Mouse (Mus musculus) embryonic facial prominence, embryonic 13.5 days (tissue): ENCODE measurements around the gene Ccdc62. TPM values are rescaled to one million over a fixed set of nuclear protein-coding genes. Genes with fewer than 3 reads are reported as not detected.

Experiments used
- ATAC-seq: fragments of 200-750 bp; cut with Nextera tagmentation; 2 replicates; pipeline ENCODE4 v1.8.0; 2017; ENCODE audit warnings: low read depth; ENCODE audit not compliant: insufficient number of reproducible peaks, insufficient read depth, low FRiP score, low TSS enrichment
- H3K27ac ChIP-seq: fragments of 300-500 bp; sonication (generic); 2 replicates; pipeline ENCODE4 v1.5.1; 2015; ENCODE audit warnings: moderate library complexity, mild to moderate bottlenecking, inconsistent platforms
- H3K27me3 ChIP-seq: fragments of 300-500 bp; sonication (generic); 2 replicates; pipeline ENCODE4 v1.6.1; 2015; ENCODE audit warnings: mild to moderate bottlenecking, inconsistent platforms
- H3K36me3 ChIP-seq: fragments of 300-500 bp; sonication (generic); 2 replicates; pipeline ENCODE4 v1.6.1; 2015; ENCODE audit warnings: mild to moderate bottlenecking, inconsistent platforms
- H3K4me1 ChIP-seq: fragments of 300-500 bp; sonication (generic); 2 replicates; pipeline ENCODE4 v1.6.1; 2015; ENCODE audit warnings: inconsistent platforms
- H3K4me2 ChIP-seq: fragments of 300-500 bp; sonication (generic); 2 replicates; pipeline ENCODE4 v1.6.1; 2015; ENCODE audit warnings: moderate library complexity, mild to moderate bottlenecking, inconsistent platforms
- H3K4me3 ChIP-seq: fragments of 300-500 bp; sonication (generic); 2 replicates; pipeline ENCODE4 v1.5.1; 2015; ENCODE audit warnings: mild to moderate bottlenecking, inconsistent platforms
- H3K9ac ChIP-seq: fragments of 300-500 bp; sonication (generic); 2 replicates; pipeline ENCODE4 v1.6.1; 2015; ENCODE audit warnings: mild to moderate bottlenecking, inconsistent platforms
- H3K9me3 ChIP-seq: fragments of 300-500 bp; sonication (generic); 2 replicates; pipeline ENCODE4 v1.6.1; 2016; ENCODE audit warnings: inconsistent platforms
- WGBS: fragments of 180-500 bp; shearing (Covaris S2); methylation state at CpG from one replicate; pipeline ENCODE4 v1.1.7; 2015; ENCODE audit warnings: mixed read lengths; 5-methylcytosine and 5-hydroxymethylcytosine counted together
- polyA plus RNA-seq: library from polyadenylated mRNA; unstranded; fragments of >200 nt; fragmentation: Nextera tagmentation; extraction: Ambion mirVana; gene quantifications from 2 replicates; pipeline ENCODE4 v1.2.1, GENCODE M21; 2015

Gene Ccdc62
- polyA plus RNA-seq, 1 experiment from 2014 or later: 8.6 TPM

- no peak overlapping the region for H3K4me3 ChIP-seq
- H3K9me3 ChIP-seq: no peaks in the 10 kb centered on the region
- WGBS: 78% methylated on average over 6 of the region's 6 CpGs
- H3K4me2 ChIP-seq: no peak overlapping the region
- H3K27ac ChIP-seq: no peak overlapping the region
- H3K9ac ChIP-seq: no peak overlapping the region
- no peaks in the 10 kb centered on the region for H3K27me3 ChIP-seq
- ATAC-seq: no peak
- H3K36me3 ChIP-seq: peaks cover 15% of the 10 kb centered on the region
- H3K4me1 ChIP-seq: peaks cover 7% of the 10 kb centered on the region; the same call in 1 of the 2 replicates
Observed at GRCm38 (mm10) chr5:123995388-123995787, 64.9 kb downstream of the Ccdc62 start.

GRCm38 (mm10) chr5:123996194-123996593 is 65.7 kb downstream of the Ccdc62 start:
- H3K4me3 ChIP-seq: no peak overlapping the region
- ATAC-seq: no peak
- WGBS: 78% methylated on average over 10 of the region's 10 CpGs
- H3K9me3 ChIP-seq: no peaks in the 10 kb centered on the region
- peaks cover 15% of the 10 kb centered on the region for H3K36me3 ChIP-seq
- no peak overlapping the region for H3K4me2 ChIP-seq
- no peaks in the 10 kb centered on the region for H3K27me3 ChIP-seq
- 0 out of 2 replicates have a peak overlapping the region, but pooled peaks have one; percentile 16 for H3K9ac ChIP-seq
- H3K27ac ChIP-seq: no peak overlapping the region
- peaks cover 7% of the 10 kb centered on the region; the same call in 1 of the 2 replicates for H3K4me1 ChIP-seq

DNA sequence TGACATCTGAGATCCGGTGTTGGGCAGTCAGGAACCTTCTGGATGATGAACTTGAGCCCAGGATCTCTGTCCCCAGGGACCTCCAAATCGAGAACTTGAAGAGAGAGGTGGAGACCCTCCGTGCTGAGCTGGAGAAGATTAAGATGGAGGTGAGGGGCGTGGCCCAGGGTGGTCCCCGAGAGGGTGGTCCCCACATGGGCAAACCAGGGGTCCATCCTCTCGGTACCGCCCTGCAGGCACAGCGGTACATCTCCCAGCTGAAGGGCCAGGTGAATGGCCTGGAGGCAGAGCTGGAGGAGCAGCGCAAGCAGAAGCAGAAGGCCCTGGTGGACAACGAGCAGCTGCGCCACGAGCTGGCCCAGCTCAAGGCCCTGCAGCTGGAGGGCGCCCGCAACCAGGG is 66.2 kb downstream of the Ccdc62 start:
- H3K4me1 ChIP-seq: peaks cover 7% of the 10 kb centered on the region; the same call in 1 of the 2 replicates
- H3K4me3 ChIP-seq: no peak overlapping the region
- H3K9me3 ChIP-seq: no peaks in the 10 kb centered on the region
- 85% methylated on average over 14 of the region's 14 CpGs for WGBS
- H3K27me3 ChIP-seq: no peaks in the 10 kb centered on the region
- no peak overlapping the region for H3K27ac ChIP-seq
- H3K4me2 ChIP-seq: no peak overlapping the region
- peaks cover 15% of the 10 kb centered on the region for H3K36me3 ChIP-seq
- ATAC-seq: no peak
- no peak overlapping the region for H3K9ac ChIP-seq

- peaks cover 15% of the 10 kb centered on the region for H3K36me3 ChIP-seq
- H3K27ac ChIP-seq: no peak overlapping the region
- H3K4me3 ChIP-seq: no peak overlapping the region
- no peak for ATAC-seq
- WGBS: 86% methylated on average over 24 of the region's 24 CpGs
- peaks cover 7% of the 10 kb centered on the region; the same call in 1 of the 2 replicates for H3K4me1 ChIP-seq
- no peaks in the 10 kb centered on the region for H3K9me3 ChIP-seq
- H3K9ac ChIP-seq: no peak overlapping the region
- no peaks in the 10 kb centered on the region for H3K27me3 ChIP-seq
- H3K4me2 ChIP-seq: no peak overlapping the region
Observed at GRCm38 (mm10) chr5:123997211-123997751, 66.8 kb downstream of the Ccdc62 start.

GRCm38 (mm10) chr5:123997811-123998210 is 67.3 kb downstream of the Ccdc62 start:
- peaks cover 3% of the 10 kb centered on the region; the same call in 1 of the 2 replicates for H3K4me1 ChIP-seq
- no peak overlapping the region for H3K27ac ChIP-seq
- H3K4me2 ChIP-seq: no peak overlapping the region
- no peaks in the 10 kb centered on the region for H3K27me3 ChIP-seq
- peaks cover 21% of the 10 kb centered on the region for H3K36me3 ChIP-seq
- ATAC-seq: no peak
- WGBS: 86% methylated on average over 16 of the region's 16 CpGs
- no peak overlapping the region for H3K4me3 ChIP-seq
- H3K9ac ChIP-seq: no peak overlapping the region
- H3K9me3 ChIP-seq: no peaks in the 10 kb centered on the region

DNA sequence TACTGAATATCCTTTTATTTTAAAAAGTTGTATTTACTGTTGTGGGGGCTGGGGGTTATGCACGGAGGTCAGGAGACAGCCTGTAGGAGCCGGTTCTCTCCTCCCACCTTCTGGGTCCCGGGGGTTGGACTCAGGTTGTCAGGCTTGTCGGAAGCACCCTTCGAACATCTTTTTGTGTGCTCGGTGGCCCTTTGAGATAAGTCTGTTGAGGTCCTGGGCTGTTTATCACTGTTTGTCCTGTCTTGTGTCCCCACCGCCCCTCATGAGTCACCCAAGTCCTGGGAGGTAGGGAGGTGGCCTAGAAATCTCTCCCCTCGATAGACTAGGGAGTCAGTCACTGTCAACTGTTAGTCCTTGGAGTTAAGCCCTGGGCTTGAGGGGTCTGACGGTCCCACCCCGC is 67.9 kb downstream of the Ccdc62 start:
- Histone ChIP-seq H3K4me3 (no peak overlapping the region), H3K9me3 (no peaks in the 10 kb centered on the region), H3K9ac (no peak overlapping the region), H3K27me3 (no peaks in the 10 kb centered on the region), H3K36me3 (peaks cover 26% of the 10 kb centered on the region), H3K4me2 (no peak overlapping the region), H3K4me1 (0 out of 2 replicates have a peak, but pooled peaks cover 3% of the 10 kb centered on the region), H3K27ac (no peak overlapping the region)
- WGBS: 85% methylated on average over 10 of the region's 10 CpGs
- ATAC-seq: no peak

DNA sequence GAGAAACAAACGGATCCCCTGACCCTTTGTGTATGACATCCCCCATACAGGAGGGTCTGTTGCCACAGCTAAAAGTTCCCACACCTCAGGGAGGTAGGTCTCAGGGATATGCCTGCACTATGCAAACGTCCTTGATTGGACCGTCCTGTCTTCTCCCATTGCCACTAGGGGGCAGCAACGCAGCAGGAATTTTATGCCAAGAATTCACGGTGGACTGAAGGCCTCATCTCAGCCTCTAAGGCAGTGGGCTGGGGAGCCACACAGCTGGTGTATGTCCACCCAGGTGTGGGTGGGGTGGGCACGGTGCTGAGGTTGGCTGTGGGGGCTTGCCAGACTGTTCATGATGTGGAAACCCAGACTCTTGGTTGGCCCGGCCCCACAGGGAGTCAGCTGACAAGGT is 70.3 kb downstream of the Ccdc62 start:
- ATAC-seq: peak; percentile 22; the same call in 1 of the 2 replicates
- 15% methylated on average over 7 of the region's 7 CpGs for WGBS
- Histone ChIP-seq H3K36me3 (peaks cover 46% of the 10 kb centered on the region), H3K27me3 (no peaks in the 10 kb centered on the region), H3K4me2 (no peak overlapping the region), H3K4me1 (0 out of 2 replicates have a peak, but pooled peaks cover 3% of the 10 kb centered on the region), H3K27ac (no peak overlapping the region), H3K9ac (no peak overlapping the region), H3K9me3 (no peaks in the 10 kb centered on the region), H3K4me3 (no peak overlapping the region)

DNA sequence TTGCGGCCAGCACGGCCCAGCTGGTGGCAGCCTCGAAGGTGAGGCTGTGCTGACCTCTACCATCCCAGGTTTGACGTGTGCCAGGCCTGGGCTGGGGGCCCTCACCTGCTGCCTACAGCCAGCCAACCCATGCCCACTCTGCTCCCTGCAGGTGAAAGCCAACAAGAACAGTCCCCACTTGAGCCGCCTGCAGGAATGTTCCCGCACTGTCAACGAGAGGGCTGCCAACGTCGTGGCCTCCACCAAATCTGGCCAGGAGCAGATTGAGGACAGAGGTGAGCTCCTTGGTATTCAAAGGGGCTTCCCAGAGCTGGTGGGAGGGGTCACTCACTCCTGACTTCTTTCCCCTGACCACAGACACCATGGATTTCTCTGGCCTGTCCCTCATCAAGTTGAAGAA is 70.8 kb downstream of the Ccdc62 start:
- no peak overlapping the region for H3K4me2 ChIP-seq
- H3K27me3 ChIP-seq: no peaks in the 10 kb centered on the region
- no peaks in the 10 kb centered on the region for H3K4me1 ChIP-seq
- WGBS: 64% methylated on average over 9 of the region's 9 CpGs
- no peak for ATAC-seq
- no peak overlapping the region for H3K9ac ChIP-seq
- peaks cover 51% of the 10 kb centered on the region for H3K36me3 ChIP-seq
- no peak overlapping the region for H3K4me3 ChIP-seq
- H3K9me3 ChIP-seq: no peaks in the 10 kb centered on the region
- H3K27ac ChIP-seq: no peak overlapping the region

DNA sequence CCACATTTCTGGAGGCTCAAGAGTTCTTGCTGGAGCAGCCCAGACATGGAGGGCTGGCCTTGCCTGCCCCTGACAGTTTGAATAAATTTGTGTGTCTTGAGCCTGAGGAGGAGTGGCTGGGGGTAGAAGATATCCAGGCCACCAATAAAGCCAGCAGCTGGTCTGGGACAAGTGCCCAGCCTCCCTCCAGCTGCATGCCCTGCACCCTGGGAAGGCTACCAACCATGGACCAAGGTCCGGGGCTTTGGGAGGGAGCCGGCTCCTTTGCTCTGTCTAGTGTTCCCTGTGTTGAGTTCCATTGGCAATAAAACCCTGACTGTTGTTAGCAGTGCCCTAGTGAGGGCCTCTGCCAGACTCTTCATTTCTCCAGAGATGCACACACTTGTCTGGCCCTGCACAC is 72.4 kb downstream of the Ccdc62 start:
- H3K4me2 ChIP-seq: no peak overlapping the region
- H3K27me3 ChIP-seq: no peaks in the 10 kb centered on the region
- ATAC-seq: no peak
- peaks cover 61% of the 10 kb centered on the region for H3K36me3 ChIP-seq
- peak overlapping the region; percentile 39; the same call in 1 of the 2 replicates for H3K27ac ChIP-seq
- WGBS: 87% methylated on average over 2 of the region's 2 CpGs
- H3K4me1 ChIP-seq: no peaks in the 10 kb centered on the region
- 0 out of 2 replicates have a peak overlapping the region, but pooled peaks have one; percentile 27 for H3K9ac ChIP-seq
- no peaks in the 10 kb centered on the region for H3K9me3 ChIP-seq
- no peak overlapping the region for H3K4me3 ChIP-seq

GRCm38 (mm10) chr5:124003375-124003774 is 72.9 kb downstream of the Ccdc62 start:
- WGBS: 72% methylated on average over 4 of the region's 4 CpGs
- Histone ChIP-seq H3K9ac (no peak overlapping the region), H3K36me3 (peaks cover 66% of the 10 kb centered on the region)

DNA sequence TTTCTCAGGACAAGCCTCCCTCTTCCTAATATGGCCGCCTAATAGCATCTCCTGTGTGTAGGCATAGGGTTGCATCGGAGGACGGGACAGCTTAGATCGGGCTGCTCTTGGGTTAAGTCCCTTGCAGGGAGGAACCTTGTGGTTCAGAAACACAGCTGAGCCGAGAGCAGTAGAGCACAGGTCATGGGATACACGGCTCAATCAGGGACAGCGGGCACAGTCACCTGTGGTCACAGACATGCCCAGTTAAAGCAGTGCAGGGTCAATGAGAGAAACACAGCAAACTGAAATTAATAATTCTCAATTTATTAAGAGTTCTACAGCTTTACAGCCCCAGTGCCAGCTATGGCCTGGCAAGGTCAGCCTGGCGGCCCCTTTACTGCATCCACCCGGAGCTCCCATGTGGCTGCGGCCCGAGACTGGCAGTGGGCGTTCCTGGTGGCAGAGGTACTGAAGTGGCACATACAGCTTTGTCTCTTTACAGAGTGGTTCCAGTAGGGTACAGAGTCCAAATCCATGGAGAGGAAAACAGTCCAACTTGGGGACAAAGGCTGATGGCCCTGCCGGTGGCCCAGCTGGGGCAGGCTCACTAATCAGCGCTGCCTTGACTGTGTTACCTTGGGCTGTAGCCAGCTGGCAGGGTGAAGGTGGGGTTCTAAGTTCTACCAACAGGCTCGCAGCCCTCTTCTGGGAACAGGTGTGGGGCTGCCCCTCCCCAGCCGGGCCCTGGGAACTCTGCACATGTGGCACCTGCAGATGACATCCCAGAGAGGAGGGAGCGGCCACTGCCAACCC is 74.1 kb downstream of the Ccdc62 start:
- H3K9me3 ChIP-seq: no peaks in the 10 kb centered on the region
- no peaks in the 10 kb centered on the region for H3K4me1 ChIP-seq
- no peak overlapping the region for H3K4me3 ChIP-seq
- H3K9ac ChIP-seq: no peak overlapping the region
- H3K4me2 ChIP-seq: no peak overlapping the region
- no peak for ATAC-seq
- no peak overlapping the region for H3K27ac ChIP-seq
- WGBS: 90% methylated on average over 17 of the region's 17 CpGs
- H3K36me3 ChIP-seq: peaks cover 73% of the 10 kb centered on the region
- no peaks in the 10 kb centered on the region for H3K27me3 ChIP-seq

More at GRCm38 (mm10) chr5:124003375-124003774, 72.9 kb downstream of the Ccdc62 start:
- Histone ChIP-seq H3K4me2 (no peak overlapping the region), H3K27me3 (no peaks in the 10 kb centered on the region), H3K4me1 (no peaks in the 10 kb centered on the region), H3K27ac (peak overlapping the region; percentile 39; the same call in 1 of the 2 replicates), H3K4me3 (no peak overlapping the region), H3K9me3 (no peaks in the 10 kb centered on the region)
- no peak for ATAC-seq

DNA sequence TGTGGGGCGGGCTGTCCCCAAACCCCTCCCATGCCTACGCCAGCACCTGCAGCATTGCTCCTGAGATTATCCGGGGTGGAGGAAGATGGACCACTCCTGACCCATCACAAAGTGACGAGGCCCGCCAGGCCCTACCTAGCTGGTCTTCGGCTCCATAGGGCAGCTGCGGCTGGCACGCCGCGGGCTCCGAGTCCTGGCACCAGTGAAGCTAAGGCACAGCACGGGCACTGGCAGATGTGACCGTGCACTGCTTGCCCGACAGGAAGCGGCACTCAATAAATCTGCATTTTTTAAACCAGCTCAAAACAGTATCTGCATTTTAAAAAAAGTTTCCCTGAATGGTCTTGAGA is 74.6 kb downstream of the Ccdc62 start:
- Histone ChIP-seq H3K9me3 (no peaks in the 10 kb centered on the region), H3K27me3 (no peaks in the 10 kb centered on the region), H3K4me3 (no peak overlapping the region), H3K36me3 (peaks cover 73% of the 10 kb centered on the region), H3K4me2 (no peak overlapping the region), H3K27ac (no peak overlapping the region), H3K4me1 (no peaks in the 10 kb centered on the region), H3K9ac (no peak overlapping the region)
- ATAC-seq: no peak
- 97% methylated on average over 15 of the region's 15 CpGs for WGBS
